Mouse (Mus musculus) ovary, postnatal 10 days (tissue): Measurements from ENCODE around the gene Otp.

Experiments used
- DNase-seq: peaks from one replicate; pipeline ENCODE4 v3.0.0; 2022; ENCODE audit warnings: low spot score

Otp gene

DNA sequence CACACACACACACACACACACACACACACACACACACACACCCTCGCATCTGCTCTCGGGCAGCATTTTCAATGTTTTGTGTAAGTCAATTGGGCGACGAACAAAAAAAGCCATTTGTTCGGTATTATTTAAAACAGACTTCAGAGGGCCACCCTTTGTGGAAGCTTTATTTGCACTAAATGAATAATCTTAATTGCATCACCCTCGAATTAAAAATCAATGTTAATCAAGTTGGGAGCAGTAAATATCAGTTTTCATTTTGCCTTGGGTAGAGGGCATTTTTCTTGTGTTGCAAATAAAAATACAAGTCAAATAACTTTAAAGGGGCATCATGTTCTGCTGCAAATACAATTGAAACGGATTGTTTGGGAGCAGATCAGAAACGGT, 1.4 kb upstream of the Otp start:
- DNase-seq = no peak

DNA sequence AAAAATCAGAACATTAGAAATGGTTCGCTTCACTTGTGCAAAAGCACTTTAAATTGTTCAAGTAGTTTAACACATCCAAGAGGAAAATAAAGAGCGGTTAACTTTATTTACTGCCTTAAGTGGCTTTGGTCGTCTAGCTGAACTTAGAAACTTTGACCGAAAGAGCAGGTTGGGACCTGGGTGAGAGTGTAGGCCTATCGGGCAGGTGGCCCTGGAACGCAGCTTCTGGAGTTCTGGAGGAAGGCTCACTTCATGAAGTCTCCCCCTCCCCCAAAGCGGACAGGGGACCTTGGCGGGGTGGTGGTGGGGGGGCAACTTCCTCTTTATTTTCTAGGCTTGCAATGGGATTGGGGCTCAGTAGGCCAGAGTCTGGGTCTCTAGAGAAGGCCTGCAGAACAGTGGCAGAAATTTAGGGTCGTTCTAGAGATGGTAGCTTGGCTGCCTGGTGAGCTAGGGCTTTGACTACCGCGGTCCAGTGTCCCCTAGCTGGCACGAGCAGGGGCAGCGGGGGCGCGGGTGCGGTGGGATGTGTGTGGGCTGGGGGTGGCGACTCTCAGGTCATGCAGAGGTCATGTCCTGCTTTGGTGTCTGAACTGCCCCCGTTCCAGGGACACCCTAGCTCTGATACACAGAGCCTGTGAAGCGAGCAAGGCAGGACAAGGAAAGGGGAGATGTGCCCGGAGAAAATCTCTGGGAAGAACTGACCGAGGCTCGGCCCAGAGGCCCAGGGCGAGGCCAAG, 576 bp upstream of the Otp start:
- DNase-seq = no peak

DNA sequence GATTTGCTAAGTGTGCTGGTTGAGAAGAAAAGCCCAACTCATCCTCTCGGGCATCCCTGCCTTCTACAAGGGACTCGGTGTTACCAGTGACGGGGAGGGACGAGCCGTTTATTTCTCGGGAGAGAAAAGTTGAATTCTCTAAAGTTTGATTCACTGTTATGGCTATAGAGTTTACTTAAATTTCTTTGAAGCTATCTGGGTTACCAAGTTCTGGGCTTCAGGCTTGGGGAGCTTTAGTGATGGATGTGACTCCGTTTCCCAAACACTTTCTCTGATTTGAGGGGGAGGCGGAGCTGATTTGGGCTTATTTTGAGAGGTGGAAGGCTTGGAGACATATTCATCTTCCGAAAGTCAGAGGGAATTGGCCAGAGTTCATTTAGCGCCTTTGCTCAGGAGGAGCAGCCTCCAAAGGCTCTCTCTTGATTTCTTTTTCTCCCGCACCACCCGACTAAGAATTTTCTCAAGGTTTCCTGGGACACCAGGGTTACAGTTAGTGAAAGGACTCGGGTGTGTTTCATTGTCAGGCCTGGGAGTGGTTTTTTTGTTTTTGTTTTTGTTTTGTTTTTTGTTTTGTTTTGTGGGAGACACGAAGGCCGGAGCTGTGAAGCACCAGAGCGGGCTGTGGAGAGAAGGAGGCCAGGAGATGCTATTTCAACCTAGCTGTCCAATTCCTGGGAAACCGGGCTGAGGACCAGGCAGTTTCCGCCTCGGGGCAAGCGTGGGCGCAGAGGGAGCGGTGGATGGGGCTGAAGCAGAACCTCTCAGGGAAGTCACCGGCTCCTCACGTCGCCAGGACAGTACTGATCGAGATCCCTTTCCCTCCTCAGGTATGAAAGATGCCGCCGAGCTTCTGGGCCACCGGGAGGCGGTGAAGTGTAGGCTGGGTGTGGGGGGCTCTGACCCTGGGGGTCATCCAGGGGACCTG, 1.1 kb downstream of the Otp start:
- no peak for DNase-seq

DNA sequence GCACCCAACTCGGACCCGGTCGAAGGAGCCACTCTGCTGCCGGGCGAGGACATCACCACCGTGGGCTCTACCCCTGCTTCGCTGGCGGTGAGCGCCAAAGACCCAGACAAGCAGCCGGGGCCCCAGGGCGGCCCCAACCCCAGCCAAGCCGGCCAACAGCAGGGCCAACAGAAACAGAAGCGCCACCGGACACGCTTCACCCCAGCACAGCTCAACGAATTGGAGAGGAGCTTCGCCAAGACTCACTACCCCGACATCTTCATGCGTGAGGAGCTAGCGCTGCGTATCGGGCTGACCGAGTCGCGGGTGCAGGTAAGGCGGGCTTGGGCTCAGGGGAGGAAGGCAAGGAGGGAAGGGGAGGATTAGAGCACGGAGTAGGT, 1.8 kb downstream of the Otp start:
- DNase-seq = no peak

- no peak for DNase-seq
These were observed 2.8 kb downstream of the Otp start for GRCm38 (mm10) chr13:94877991-94878745.

GRCm38 (mm10) chr13:94881201-94881600, 5.8 kb downstream of the Otp start:
- DNase-seq = no peak

GRCm38 (mm10) chr13:94882221-94882620, 6.8 kb downstream of the Otp start:
- no peak for DNase-seq

DNA sequence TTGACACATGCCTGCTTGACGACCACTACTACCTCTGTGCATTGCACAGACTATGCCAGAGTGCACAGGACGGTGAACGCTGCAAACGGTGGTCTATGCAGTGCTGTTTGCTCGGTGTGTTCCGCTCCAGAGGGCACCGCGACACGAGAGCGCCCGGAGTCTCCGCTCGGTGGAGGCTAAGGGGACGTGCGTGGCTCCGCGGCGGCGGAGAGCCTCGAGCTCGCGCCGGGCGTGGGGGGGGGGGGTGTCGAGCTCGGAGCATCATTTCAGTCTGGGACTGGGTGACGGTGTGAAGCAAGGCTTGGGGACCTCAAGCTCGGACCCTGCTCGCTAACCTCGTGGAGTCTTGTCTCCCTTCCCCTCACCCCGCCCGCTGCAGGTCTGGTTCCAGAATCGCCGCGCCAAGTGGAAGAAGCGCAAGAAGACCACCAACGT, 7.3 kb downstream of the Otp start:
- no peak for DNase-seq

GRCm38 (mm10) chr13:94883163-94883965, 8.0 kb downstream of the Otp start:
- no peak for DNase-seq

GRCm38 (mm10) chr13:94883966-94884960, 8.9 kb downstream of the Otp start:
- DNase-seq = no peak

GRCm38 (mm10) chr13:94885291-94886235, 10.2 kb downstream of the Otp start:
- no peak for DNase-seq

- DNase-seq = no peak
These were observed 32.4 kb downstream of the Otp start for GRCm38 (mm10) chr13:94907841-94908240.

GRCm38 (mm10) chr13:94912961-94913360, 37.6 kb downstream of the Otp start:
- DNase-seq = no peak

GRCm38 (mm10) chr13:94915654-94916053, 40.3 kb downstream of the Otp start:
- DNase-seq = no peak

GRCm38 (mm10) chr13:94928086-94928485, 52.7 kb downstream of the Otp start:
- DNase-seq = no peak
